Mouse (Mus musculus): ENCODE measurements around the gene Sdc4. TPM values are rescaled to one million over a fixed set of nuclear protein-coding genes. Genes with fewer than 3 reads are reported as not detected.

Gene Sdc4
- 34.3 and 36.5 TPM in 2 replicates for polyA plus RNA-seq (2016; fragmentation: Nextera tagmentation; extraction: Ambion mirVana)

DNA sequence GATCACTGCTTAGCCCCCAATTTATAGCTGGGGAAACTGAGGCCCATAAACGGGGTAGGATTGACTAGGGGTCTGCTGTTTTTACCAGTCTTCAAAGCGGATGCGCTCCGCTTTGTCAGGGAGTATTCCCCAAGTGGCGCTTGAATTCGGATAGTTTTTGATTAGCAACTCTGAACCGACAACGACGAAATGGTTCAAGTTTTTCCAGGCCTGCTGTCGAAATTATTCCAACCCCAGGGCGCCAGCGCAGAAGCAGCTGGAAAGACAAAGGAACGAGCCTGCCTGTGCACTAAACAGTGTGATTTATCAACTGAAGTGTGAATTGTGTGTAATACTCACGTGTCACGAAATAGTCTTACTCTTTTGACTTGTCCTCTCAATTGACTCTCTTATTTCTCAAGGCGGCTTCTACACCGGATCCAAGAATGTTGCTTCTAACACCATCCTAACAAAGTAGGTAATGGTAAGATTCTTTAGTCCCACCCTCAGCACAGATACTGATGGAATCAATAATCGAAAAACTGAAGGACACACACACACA is at the start of gene Sdc4:
TSS of gene Sdc4 (minus strand) at position 428 of the 541 bp plus-strand sequence.
- peak within 1 kb of the TSS; percentile 87 for H3K4me2 ChIP-seq
- H3K27me3 ChIP-seq = peaks cover 17% of the 10 kb centered on the region
- H3K4me1 ChIP-seq (replicated peaks) = peaks cover 36% of the 10 kb centered on the region
- H3K9ac ChIP-seq (replicated peaks) = peak within 1 kb of the TSS; percentile 77
- 8% methylated on average over 18 of the region's 18 CpGs for WGBS
- ATAC-seq (ENCODE audit: insufficient number of reproducible peaks, insufficient read depth, low FRiP score, low TSS enrichment, low read depth) = peak; percentile 7; the same call in 1 of the 2 replicates
- H3K27ac ChIP-seq = peak within 1 kb of the TSS; percentile 45; the same call in 1 of the 2 replicates
- H3K4me3 ChIP-seq (replicated peaks) = peak within 1 kb of the TSS; percentile 64
- H3K9me3 ChIP-seq = no peaks in the 10 kb centered on the region
- H3K36me3 ChIP-seq = no peaks in the 10 kb centered on the region

- WGBS = 68% methylated on average over 9 of the region's 9 CpGs
- Histone ChIP-seq H3K36me3 (no peaks in the 10 kb centered on the region), H3K27me3 (peaks cover 56% of the 10 kb centered on the region), H3K9me3 (no peaks in the 10 kb centered on the region), H3K9ac (replicated peaks) (no peak overlapping the region), H3K4me2 (no peak overlapping the region), H3K27ac (no peak overlapping the region), H3K4me3 (replicated peaks) (no peak overlapping the region), H3K4me1 (replicated peaks) (peaks cover 17% of the 10 kb centered on the region)
- no peak for ATAC-seq (ENCODE audit: insufficient number of reproducible peaks, insufficient read depth, low FRiP score, low TSS enrichment, low read depth)
Measured at GRCm38 (mm10) chr2:164487812-164488211, 44.1 kb upstream of the Sdc4 start.

- peak overlapping the region; percentile 100 for H3K4me2 ChIP-seq
- H3K9ac ChIP-seq (replicated peaks) = peak overlapping the region; percentile 70
- H3K4me3 ChIP-seq (replicated peaks) = peak overlapping the region; percentile 78
- H3K27ac ChIP-seq = no peak overlapping the region
- WGBS = 8% methylated on average over 11 of the region's 11 CpGs
- H3K27me3 ChIP-seq = peaks cover 56% of the 10 kb centered on the region
- H3K36me3 ChIP-seq = no peaks in the 10 kb centered on the region
- H3K4me1 ChIP-seq (replicated peaks) = peaks cover 17% of the 10 kb centered on the region
- ATAC-seq (ENCODE audit: insufficient number of reproducible peaks, insufficient read depth, low FRiP score, low TSS enrichment, low read depth) = no peak
- no peaks in the 10 kb centered on the region for H3K9me3 ChIP-seq
Measured at GRCm38 (mm10) chr2:164487115-164487527, 43.4 kb upstream of the Sdc4 start.

DNA sequence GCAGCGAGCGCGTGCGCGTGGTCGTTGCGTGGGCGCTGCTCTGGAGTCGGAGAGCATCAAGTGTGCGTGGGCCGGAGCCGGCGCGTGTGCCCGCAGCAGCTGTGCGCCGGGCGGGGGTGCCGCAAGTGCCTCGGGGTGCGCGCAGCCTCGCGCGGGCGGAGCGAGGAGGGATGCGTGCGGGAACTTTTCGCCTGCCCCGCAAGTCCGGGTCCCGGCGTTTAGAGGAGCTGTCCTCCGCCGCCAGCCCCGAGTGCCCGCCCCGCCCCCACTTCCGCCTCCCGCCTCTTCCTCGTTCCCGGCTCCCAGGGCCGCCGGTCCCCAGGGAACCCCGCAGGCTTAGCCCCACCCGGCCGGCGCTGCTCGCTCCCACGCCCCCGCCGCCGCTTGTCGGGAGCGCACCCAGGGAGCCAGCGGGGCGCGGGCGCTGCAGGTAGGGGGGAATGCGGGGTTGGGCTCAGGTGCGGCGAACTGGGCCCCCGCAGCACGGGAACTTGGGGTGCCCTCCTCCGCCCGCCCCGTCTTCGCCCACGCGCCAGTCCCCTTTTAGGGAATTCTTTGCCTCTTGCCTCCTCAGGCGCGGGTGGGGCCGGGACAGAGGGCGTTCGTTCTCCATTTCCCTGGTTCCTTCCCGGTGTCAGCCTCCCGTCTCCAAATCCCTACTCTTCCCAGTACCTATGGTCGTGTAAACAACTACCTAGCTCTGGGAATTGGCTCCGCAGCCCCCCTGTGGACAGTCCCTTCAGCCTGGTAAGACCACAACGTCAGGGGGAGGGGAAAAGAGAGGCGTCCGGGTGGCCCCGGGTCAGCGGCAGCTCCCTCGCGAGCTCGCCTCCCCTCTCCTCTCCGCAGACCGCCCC is 42.8 kb upstream of the Sdc4 start:
- H3K4me3 ChIP-seq (replicated peaks) = peak overlapping the region; percentile 78
- H3K36me3 ChIP-seq = no peaks in the 10 kb centered on the region
- H3K9ac ChIP-seq (replicated peaks) = peak overlapping the region; percentile 70
- peaks cover 17% of the 10 kb centered on the region for H3K4me1 ChIP-seq (replicated peaks)
- no peak overlapping the region for H3K27ac ChIP-seq
- peaks cover 56% of the 10 kb centered on the region for H3K27me3 ChIP-seq
- ATAC-seq (ENCODE audit: insufficient number of reproducible peaks, insufficient read depth, low FRiP score, low TSS enrichment, low read depth) = no peak
- WGBS = under 1% methylated on average over 85 of the region's 90 CpGs
- no peaks in the 10 kb centered on the region for H3K9me3 ChIP-seq
- H3K4me2 ChIP-seq = peak overlapping the region; percentile 100

DNA sequence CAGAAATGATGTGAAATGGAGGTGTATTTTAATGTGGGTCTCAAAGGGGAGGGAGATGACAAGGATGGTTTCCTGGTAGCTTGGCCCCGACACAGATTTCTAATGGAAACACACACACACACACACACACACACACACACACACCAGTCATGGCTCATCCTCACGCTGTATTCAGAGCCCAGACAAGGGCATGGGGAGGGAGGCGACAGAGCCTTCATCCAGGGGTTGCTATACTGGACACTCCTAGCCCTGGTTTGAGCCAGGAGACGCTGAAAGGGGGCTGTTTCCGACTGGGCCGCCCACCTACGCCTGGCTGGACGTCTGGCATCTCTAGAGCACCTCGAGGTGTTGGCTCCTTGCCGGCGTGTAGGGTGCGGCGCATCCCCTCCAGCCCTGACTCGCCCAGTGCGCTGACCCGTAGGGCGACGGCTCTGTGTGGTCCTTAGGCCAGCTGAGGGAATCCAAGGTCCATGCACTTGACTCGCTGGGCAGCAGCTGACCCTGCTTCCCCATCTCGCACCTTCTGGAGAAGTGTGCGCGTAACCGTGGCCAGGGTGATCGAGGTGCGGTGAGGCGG is 42.1 kb upstream of the Sdc4 start, which contains the start of gene Dbndd2:
TSS of gene Dbndd2 (plus strand) at position 426 of the 577 bp plus-strand sequence.
- peak within 1 kb of the TSS; percentile 100 for H3K4me2 ChIP-seq
- H3K27me3 ChIP-seq = peaks cover 56% of the 10 kb centered on the region
- 4% methylated on average over 26 of the region's 26 CpGs for WGBS
- ATAC-seq (ENCODE audit: insufficient number of reproducible peaks, insufficient read depth, low FRiP score, low TSS enrichment, low read depth) = 0 out of 2 replicates have a peak, but pooled peaks have one; percentile 74
- peaks cover 17% of the 10 kb centered on the region for H3K4me1 ChIP-seq (replicated peaks)
- no peaks in the 10 kb centered on the region for H3K9me3 ChIP-seq
- peak within 1 kb of the TSS; percentile 78 for H3K4me3 ChIP-seq (replicated peaks)
- no peaks in the 10 kb centered on the region for H3K36me3 ChIP-seq
- no peak within 1 kb of the TSS for H3K27ac ChIP-seq
- peak within 1 kb of the TSS; percentile 70 for H3K9ac ChIP-seq (replicated peaks)

DNA sequence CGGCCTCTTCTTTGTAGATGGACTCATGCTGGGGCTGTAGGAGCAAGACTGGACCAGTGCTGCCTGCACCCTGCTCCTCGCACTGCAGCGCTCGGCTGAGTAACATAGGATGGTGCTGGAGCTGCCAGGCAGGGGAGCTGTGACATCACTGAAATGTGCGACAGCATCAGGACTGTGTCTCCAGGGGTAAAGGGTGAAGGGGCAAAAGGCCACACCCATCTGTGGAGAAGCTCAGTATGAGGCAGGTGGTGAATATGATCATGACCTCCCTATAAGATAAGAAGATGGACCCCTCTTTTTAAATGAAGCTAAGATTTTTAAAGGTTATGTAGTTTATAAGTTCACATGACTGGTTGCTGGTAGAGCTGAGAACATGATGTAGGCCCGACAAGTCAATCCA is 29.9 kb upstream of the Sdc4 start, which contains the start of gene Trp53tg5:
TSS of gene Trp53tg5 (minus strand) at position 101 of the 400 bp plus-strand sequence.
- Histone ChIP-seq H3K27me3 (no peaks in the 10 kb centered on the region), H3K4me2 (no peak within 1 kb of the TSS), H3K4me3 (replicated peaks) (no peak within 1 kb of the TSS), H3K36me3 (peaks cover 9% of the 10 kb centered on the region; the same call in 1 of the 2 replicates), H3K9ac (replicated peaks) (no peak within 1 kb of the TSS), H3K27ac (no peak within 1 kb of the TSS), H3K4me1 (replicated peaks) (no peaks in the 10 kb centered on the region), H3K9me3 (no peaks in the 10 kb centered on the region)
- ATAC-seq (ENCODE audit: insufficient number of reproducible peaks, insufficient read depth, low FRiP score, low TSS enrichment, low read depth) = no peak
- WGBS = 86% methylated on average over 6 of the region's 6 CpGs

GRCm38 (mm10) chr2:164470254-164470653 is 26.6 kb upstream of the Sdc4 start:
- Histone ChIP-seq H3K4me2 (no peak overlapping the region), H3K27ac (no peak overlapping the region), H3K4me3 (replicated peaks) (no peak overlapping the region), H3K9me3 (no peaks in the 10 kb centered on the region), H3K27me3 (no peaks in the 10 kb centered on the region), H3K36me3 (peaks cover 19% of the 10 kb centered on the region), H3K9ac (replicated peaks) (no peak overlapping the region), H3K4me1 (replicated peaks) (no peaks in the 10 kb centered on the region)
- 33% methylated on average over 10 of the region's 10 CpGs for WGBS
- ATAC-seq (ENCODE audit: insufficient number of reproducible peaks, insufficient read depth, low FRiP score, low TSS enrichment, low read depth) = no peak

DNA sequence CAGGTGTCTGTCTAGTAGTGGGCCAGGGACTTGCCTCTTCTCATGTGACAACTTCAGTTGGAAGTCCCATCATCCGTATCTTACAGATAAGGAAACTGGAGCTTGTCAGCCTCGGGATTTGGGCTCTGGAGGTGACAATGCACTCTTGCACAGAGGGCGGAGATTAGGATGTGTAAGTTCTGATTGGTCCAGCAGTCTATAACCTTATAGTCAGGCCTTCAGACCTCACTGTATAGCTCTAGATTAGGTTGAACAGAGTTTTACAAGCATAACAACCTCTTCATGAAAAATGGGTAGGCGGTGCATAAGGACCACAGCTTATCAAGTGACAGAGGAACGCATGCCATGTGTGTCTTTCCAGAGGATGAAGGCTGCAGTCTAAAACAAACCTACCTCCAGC is 23.1 kb upstream of the Sdc4 start:
- ATAC-seq (ENCODE audit: insufficient number of reproducible peaks, insufficient read depth, low FRiP score, low TSS enrichment, low read depth) = no peak
- H3K9ac ChIP-seq (replicated peaks) = no peak overlapping the region
- 81% methylated on average over 5 of the region's 5 CpGs for WGBS

GRCm38 (mm10) chr2:164465161-164465560 is 21.5 kb upstream of the Sdc4 start:
- Histone ChIP-seq H3K27ac (no peak overlapping the region), H3K36me3 (peaks cover 33% of the 10 kb centered on the region), H3K9ac (replicated peaks) (no peak overlapping the region; the same call in 1 of the 2 replicates), H3K4me1 (replicated peaks) (peaks cover 7% of the 10 kb centered on the region), H3K4me3 (replicated peaks) (no peak overlapping the region), H3K4me2 (no peak overlapping the region), H3K27me3 (no peaks in the 10 kb centered on the region), H3K9me3 (no peaks in the 10 kb centered on the region)
- ATAC-seq (ENCODE audit: insufficient number of reproducible peaks, insufficient read depth, low FRiP score, low TSS enrichment, low read depth) = no peak

More for the DNA sequence above, 23.1 kb upstream of the Sdc4 start:
- Histone ChIP-seq H3K9me3 (no peaks in the 10 kb centered on the region), H3K4me3 (replicated peaks) (no peak overlapping the region), H3K36me3 (peaks cover 33% of the 10 kb centered on the region), H3K27ac (no peak overlapping the region), H3K27me3 (no peaks in the 10 kb centered on the region), H3K4me1 (replicated peaks) (peaks cover 4% of the 10 kb centered on the region), H3K4me2 (no peak overlapping the region)

GRCm38 (mm10) chr2:164460745-164461551 is 17.3 kb upstream of the Sdc4 start, which contains the start of gene Gm20458:
Gm20458 (plus strand) TSS chr2:164460967.
- peak within 1 kb of the TSS; percentile 76 for H3K4me2 ChIP-seq
- under 1% methylated on average over 79 of the region's 79 CpGs for WGBS
- peaks cover 17% of the 10 kb centered on the region for H3K4me1 ChIP-seq (replicated peaks)
- ATAC-seq (ENCODE audit: insufficient number of reproducible peaks, insufficient read depth, low FRiP score, low TSS enrichment, low read depth) = peak; percentile 96
- H3K36me3 ChIP-seq = peaks cover 30% of the 10 kb centered on the region
- H3K4me3 ChIP-seq (replicated peaks) = peak within 1 kb of the TSS; percentile 88
- no peaks in the 10 kb centered on the region for H3K9me3 ChIP-seq
- H3K9ac ChIP-seq (replicated peaks) = peak within 1 kb of the TSS; percentile 72
- peak within 1 kb of the TSS; percentile 78 for H3K27ac ChIP-seq
- no peaks in the 10 kb centered on the region for H3K27me3 ChIP-seq
